Mouse (Mus musculus) kidney, adult 9 months (tissue): ENCODE measurements around the gene Htra2.

Experiments used
- DNase-seq: peaks from one replicate; pipeline ENCODE4 v3.0.0; 2022

Htra2 gene

GRCm38 (mm10) chr6:83054871-83055431 lies at the start of gene Htra2:
TSS of gene Htra2 (minus strand) at chr6:83055273.
- DNase-seq: peak; percentile 51

GRCm38 (mm10) chr6:83104158-83104557 lies 49.1 kb upstream of the Htra2 start:
- DNase-seq: no peak

DNA sequence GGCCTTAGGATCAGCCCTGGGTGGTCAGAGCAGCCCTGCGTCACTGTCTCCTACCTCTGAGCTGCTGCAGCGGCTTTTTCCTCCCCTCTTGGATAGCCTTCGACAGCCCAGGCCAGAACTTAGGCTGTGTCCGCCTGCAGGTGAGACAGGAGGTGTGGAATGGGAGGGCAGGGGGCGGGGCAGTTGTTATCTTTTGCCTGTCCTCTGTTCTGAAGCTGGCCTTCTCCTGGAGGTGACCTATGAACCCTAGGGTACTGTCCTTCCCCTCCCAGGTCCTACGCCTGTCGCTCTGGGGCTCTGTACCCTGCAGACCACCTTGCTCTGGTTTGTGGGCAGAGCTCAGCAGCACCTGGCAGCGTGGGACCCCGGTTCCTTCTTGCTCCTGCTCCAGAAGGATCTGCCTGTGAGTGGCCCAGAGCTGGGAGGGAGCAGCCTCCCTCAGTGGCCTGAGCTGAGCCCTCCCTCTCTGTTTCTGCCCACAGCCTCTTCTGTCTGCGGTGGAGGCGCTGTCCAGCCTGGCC lies 48.1 kb upstream of the Htra2 start:
- DNase-seq: no peak

GRCm38 (mm10) chr6:83101688-83102556 lies 46.8 kb upstream of the Htra2 start:
- DNase-seq: peak; percentile 60

GRCm38 (mm10) chr6:83101316-83101687 lies 46.2 kb upstream of the Htra2 start, which contains the start of the genes Ccdc142 and Gm42688:
TSS of gene Ccdc142 (plus strand) at chr6:83101601.
TSS of gene Gm42688 (plus strand) at chr6:83101617.
- DNase-seq: peak; percentile 97

GRCm38 (mm10) chr6:83098411-83098810 lies 43.3 kb upstream of the Htra2 start:
- DNase-seq: peak; percentile 93

- DNase-seq: no peak
Measured at GRCm38 (mm10) chr6:83095968-83096367, 40.9 kb upstream of the Htra2 start.

DNA sequence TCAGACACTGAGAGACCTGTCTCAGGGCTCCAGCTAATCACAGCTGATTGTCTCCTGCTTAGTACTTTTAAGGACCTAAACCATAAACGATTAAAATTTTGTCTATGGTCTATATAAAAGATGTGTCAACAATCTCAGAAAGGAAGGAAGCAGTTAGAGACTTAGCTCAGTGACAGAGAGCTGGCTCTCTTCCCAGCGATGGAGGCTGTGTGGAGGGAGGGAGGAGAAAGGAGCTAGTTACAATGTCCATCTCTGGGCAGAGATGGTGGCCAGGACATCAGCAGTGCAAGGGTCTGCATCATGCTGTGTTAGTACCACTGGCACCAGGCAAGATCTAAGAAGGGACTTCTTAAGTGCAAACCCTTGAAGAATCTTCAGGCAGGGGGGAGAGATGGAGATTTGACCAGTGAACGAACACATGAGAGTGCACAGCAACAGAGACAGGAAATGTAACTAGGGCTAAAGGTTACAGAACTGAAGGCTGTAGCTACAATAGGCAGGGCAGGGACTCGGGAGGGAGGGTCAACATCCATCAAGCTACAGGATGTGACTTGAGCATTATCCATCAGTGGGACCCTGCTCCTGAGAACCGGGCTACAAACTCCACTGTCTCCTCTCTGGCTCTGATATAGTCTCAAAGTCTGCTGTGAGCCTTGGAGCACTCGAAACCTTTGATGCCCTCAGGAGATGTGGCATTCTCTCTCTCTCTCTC lies 37.5 kb upstream of the Htra2 start:
- DNase-seq: no peak

DNA sequence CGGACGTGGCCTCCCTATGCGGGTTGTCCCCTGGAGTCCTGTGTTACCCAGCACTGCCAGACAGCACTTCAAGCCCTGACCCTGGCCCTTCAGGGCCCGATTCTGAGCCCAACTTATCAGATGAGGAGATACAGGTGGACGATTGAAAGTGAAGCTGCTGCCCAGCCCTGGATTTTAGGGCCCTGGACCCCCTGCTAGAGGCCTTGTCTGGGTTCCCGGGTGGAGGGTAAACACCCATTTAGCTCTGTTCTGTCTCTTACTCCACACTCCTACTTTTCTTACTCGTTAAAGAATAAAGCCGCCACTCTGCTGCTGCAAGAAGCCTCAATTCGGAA lies 32.8 kb upstream of the Htra2 start:
- no peak for DNase-seq

DNA sequence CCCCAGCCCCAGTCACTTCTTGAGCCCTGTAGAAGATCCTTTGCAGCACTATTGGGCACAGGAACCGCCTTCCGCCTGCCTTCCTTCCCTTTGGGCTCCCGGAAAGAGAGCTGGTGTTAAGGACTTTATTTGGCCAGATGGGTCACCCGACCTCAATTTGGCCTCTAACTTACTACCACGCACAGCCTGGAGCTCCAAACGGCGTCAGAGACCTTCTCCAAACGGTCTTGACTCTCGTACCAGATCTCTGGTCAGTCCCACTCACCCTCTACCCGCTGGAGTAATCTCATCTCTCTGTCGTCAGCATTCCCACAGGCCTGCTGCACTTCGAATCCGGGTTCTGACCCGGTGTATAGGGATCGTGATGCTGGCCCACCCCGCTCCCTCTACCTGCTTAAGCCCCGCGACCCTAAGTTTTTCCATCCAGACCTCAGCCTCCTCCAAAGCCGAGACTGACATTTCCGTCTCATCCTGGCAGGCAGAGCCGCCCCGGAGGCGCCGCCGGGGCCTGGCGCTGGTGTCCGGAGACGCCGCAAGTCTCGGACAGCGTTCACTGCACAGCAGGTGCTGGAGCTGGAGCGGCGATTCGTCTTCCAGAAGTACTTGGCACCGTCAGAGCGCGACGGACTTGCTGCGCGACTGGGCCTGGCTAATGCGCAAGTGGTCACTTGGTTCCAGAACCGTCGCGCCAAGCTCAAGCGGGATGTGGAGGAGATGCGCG lies 32.3 kb upstream of the Htra2 start:
- DNase-seq: peak; percentile 41

DNA sequence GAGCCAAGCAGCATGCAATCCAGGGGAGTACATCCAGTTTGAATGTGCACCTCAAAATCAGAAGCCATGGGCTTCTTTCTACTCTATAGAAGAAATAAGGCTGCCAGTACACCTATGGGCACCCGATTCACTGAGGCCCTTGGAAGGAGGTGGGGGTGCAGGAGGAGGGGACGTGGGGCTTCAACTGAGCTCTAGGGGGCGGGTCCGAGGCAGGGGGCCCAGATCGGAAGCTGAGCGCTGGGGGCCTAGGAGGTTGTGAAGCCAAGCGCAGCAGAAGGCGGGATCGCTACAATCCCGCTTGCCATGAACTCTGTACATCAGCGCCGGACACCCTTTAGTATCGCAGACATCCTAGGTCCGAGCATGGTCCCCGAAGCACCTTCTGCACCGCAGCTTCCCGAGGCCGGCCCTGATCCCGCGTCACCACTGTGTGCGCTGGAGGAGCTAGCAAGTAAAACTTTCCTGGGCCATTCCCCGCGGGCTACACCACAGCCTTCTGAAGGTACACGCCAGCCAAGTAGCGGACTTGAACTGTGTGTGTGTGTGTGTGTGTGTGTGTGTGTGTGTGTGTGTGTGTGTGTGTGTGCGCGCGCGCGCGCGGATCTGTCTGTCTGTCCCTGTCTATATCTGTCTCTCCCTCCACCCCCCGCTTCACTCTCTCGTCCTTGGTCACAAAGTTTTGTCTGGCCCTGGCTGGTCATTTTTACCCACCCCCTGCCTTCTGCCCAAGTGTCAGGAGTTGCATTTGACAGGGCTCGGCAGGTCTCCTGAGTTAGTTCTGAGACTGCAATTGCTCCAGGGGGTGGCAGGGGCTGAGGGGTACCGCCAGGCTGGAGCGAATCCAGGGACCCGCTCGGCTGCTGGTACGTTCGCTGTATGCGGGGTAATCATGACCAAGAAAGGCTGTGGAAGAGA lies 31.3 kb upstream of the Htra2 start, which contains the start of gene Lbx2:
Gene Lbx2 (plus strand): TSS at position 247 of the 915 bp plus-strand sequence.
- DNase-seq: no peak

DNA sequence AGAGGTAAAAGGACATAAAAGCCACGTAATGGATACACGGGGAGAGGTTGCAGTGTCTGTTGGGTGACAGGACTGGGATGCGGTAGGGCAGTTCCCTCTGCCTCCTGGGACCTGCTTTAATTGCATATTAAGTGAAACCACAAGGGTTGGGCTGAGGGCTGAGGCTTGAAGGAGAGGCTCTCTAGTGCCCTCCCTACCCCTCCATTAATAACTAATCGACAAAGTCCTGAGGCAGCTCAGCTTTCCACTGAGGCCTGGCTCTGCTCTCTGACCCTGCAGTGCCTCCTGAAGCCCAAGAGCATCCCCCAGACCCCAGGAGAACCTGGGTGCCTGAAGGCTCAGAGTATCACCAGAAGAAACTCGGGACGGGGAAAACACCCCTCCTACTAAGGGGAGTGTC lies 29.4 kb upstream of the Htra2 start:
- peak; percentile 39 for DNase-seq

GRCm38 (mm10) chr6:83083497-83083896 lies 28.4 kb upstream of the Htra2 start:
- DNase-seq: no peak

DNA sequence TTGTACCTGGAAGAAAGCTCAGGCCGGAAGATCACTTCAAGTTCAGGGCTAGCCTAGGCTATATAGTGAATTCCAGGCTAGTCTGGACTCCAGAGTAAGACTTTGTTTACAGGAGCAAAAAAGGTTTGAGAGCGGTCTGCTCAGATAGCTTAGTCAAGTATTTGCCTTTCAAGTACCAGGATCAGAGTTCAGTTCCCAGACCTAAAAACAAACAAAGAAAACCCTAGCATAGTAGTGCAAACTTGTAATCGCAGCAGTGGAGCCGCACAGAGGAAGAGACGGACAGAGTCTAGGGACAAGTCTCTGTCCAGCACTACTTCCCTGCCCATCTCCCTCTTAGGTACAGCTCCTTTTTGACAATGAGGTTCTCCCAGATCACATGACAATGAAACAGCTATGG lies 25.1 kb upstream of the Htra2 start:
- DNase-seq: no peak

DNA sequence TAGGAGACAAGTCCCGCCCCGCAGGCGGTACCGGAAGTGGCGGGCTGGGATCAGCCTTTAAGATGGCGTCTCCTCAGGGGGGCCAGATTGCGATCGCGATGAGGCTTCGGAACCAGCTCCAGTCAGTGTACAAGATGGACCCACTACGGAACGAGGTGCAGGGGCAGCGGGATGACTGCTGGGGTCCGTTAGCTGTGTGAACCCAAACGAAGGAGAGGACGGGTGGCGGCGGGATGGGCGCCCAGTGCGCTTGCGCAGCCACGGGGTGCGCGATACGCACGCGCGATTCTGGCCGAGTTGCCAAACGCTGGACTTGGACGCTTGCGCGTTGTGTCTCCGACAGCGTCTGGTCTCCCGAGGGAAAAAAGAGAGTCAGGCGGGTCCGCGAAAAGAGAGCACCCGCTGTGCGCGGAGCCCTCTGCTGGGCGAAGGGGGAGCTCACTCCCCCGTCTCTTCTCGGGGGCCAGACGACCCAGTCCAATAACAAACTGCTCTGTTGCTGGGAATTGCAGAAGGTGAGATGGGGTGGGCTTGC lies 23.3 kb upstream of the Htra2 start:
- peak; percentile 100 for DNase-seq

DNA sequence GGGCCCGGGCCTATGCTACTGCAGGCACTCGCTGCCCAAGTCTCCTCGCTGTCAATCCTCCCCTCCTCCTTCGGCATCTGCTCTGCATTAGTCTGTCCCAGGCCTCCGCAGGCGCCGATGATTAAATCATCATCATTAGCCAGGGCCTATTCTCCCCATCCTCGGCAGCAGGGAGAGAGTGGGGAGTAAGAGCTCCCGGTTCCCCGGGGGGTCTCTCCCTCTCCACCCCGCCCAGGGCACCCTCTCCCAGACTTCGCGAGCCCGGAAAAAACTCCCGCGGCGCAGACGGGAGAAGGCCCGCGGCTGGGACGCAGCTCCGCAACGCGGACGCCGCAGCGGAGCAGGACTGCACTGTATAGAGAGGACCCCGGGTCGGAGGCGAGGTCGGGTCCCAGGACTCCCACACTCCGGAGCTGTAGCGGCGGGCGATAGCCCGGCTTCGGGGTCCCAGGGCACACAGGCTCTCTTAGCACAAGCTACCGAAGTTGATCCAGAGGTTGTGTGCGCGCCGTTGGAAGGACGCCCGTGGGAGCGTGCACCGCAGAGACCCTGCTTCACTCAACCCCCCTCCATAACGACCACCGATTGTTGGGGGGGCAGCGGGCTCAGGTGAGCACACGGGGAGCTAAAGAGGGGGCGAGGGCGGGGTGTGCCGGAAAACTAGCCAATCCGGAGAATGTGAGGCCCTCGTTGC lies 22.7 kb upstream of the Htra2 start, which contains the start of gene Pcgf1:
Gene Pcgf1 (plus strand): TSS at position 240 of the 694 bp plus-strand sequence.
- DNase-seq: peak; percentile 46

- peak; percentile 38 for DNase-seq
Measured at GRCm38 (mm10) chr6:83074979-83075378, 19.9 kb upstream of the Htra2 start.

DNA sequence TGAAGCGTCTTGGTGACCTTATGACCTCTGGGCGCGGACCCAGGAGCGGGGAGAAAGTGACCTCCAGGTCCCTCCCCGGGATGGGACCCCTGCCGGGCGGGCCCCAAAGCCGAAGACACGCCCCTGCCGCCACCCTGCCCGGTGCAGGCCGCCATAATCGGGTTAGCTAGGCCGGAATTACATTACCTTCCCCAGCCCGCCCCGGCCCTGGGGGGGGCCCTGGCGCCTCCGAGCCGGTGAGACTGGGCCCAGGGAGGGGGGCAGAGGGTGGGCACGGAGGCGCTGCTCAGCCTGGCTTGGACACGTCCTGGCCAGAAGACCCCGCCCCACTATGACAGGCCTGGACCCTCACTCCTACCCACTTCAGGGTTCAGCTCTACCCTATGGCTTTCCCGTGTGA lies 16.1 kb upstream of the Htra2 start:
- DNase-seq: no peak

GRCm38 (mm10) chr6:83070311-83071219 lies 15.5 kb upstream of the Htra2 start:
- no peak for DNase-seq

DNA sequence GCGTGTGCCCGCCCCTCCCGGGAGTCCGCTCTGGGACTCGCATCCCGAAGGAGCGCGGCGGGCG lies 15.0 kb upstream of the Htra2 start, which contains the start of gene Tlx2:
Gene Tlx2 (minus strand): TSS at position 47 of the 64 bp plus-strand sequence.
- DNase-seq: no peak
